Mouse (Mus musculus) liver, embryonic 13.5 days (tissue): ENCODE measurements around the gene Anp32e. TPM values are rescaled to one million over a fixed set of nuclear protein-coding genes. Genes with fewer than 3 reads are reported as not detected.

ENCODE experiments used
- ATAC-seq: fragments of 200-750 bp; cut with Nextera tagmentation; 2 replicates; pipeline ENCODE4 v1.8.0; 2017; ENCODE audit warnings: low read depth, mild to moderate bottlenecking, moderate number of reproducible peaks, moderate library complexity
- DNase-seq: peaks from one replicate; pipeline ENCODE4 v3.0.0; 2022
- H3K27ac ChIP-seq: fragments of 300-500 bp; sonication (generic); 2 replicates; pipeline ENCODE4 v1.5.1; 2015; ENCODE audit warnings: moderate library complexity, mild to moderate bottlenecking, inconsistent platforms
- H3K27me3 ChIP-seq: fragments of 300-500 bp; sonication (generic); 2 replicates; pipeline ENCODE4 v1.6.1; 2015; ENCODE audit warnings: mild to moderate bottlenecking, inconsistent platforms
- H3K36me3 ChIP-seq: fragments of 300-500 bp; sonication (generic); 2 replicates; pipeline ENCODE4 v1.6.1; 2015; ENCODE audit warnings: mild to moderate bottlenecking, inconsistent platforms
- H3K4me1 ChIP-seq: fragments of 300-500 bp; sonication (generic); replicated peaks from 2 replicates; pipeline ENCODE4 v1.6.1; 2015; ENCODE audit warnings: inconsistent platforms
- H3K4me2 ChIP-seq: fragments of 300-500 bp; sonication (generic); 2 replicates; pipeline ENCODE4 v1.6.1; 2015; ENCODE audit warnings: inconsistent platforms, mild to moderate bottlenecking, moderate library complexity
- H3K4me3 ChIP-seq: fragments of 300-500 bp; sonication (generic); replicated peaks from 2 replicates; pipeline ENCODE4 v1.5.1; 2015; ENCODE audit warnings: mild to moderate bottlenecking, inconsistent platforms
- H3K9ac ChIP-seq: fragments of 300-500 bp; sonication (generic); 2 replicates; pipeline ENCODE4 v1.6.1; 2015; ENCODE audit warnings: mild to moderate bottlenecking, inconsistent platforms
- H3K9me3 ChIP-seq: fragments of 300-500 bp; sonication (generic); replicated peaks from 2 replicates; pipeline ENCODE4 v1.6.1; 2016; ENCODE audit warnings: inconsistent platforms
- WGBS: fragments of 180-500 bp; shearing (Covaris S2); methylation state at CpG from one replicate; pipeline ENCODE4 v1.1.7; 2015; ENCODE audit not compliant: insufficient replicate concordance; 5-methylcytosine and 5-hydroxymethylcytosine counted together
- polyA plus RNA-seq: library from polyadenylated mRNA; unstranded; fragments of >200 nt; fragmentation: Nextera tagmentation; extraction: Ambion mirVana; gene quantifications from 2 replicates; pipeline ENCODE4 v1.2.1, GENCODE M21; 2015

Anp32e gene
- polyA plus RNA-seq, 1 experiment from 2014 or later = 163 TPM

DNA sequence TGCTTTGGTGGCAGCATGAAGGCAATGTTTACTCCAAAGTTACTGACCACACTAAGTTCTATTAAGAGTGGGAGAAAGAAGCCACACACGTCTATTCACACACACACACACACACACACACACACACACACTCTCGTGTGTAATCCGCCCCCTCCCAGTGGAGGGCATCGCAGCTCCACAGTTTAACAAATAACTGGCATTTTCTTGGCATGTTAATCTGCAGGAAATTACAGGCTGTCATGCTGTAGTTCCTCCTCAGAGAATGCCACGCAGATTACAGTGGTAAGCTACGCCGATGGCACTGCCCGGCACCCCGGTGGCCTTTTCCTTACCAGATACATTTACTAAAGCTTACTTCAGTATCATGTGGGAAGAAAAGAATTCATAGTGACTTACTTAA is 49.2 kb downstream of the Anp32e start:
- 76% methylated on average over 9 of the region's 9 CpGs for WGBS

DNA sequence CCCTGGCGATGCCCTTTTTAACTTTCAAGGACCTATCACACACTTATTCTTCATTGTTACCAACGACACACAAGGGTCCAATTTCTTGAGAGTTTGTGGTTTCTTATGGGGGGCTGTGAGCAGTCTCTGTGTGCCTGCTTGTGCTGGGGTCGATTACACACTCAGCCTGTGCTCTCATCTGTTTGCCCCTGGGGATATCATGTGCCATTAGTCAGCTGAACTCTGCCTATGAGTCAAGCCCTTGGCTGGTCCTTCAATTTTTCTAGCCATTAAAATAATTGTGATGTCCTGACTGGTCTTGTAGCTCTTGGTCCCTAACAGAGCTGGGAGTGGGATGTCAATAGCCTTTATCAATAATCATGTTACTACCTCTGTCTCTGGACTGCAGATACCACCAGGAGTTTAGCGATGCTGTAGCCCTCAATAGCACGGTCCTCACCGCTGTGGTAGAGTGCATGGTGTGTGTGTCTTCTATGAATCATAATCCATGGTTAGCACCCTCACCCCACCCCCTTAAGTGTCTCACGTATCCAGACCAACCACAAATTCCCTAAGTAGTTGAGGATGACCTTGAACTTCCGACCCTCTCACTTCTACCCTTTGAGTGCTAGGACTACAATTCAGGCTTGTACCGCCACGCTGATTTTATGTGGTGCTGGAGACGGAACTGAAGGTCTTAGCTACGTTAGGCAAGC is 51.4 kb downstream of the Anp32e start:
- no peak overlapping the region for H3K4me3 ChIP-seq
- H3K36me3 ChIP-seq = no peaks in the 10 kb centered on the region
- H3K4me2 ChIP-seq = no peak overlapping the region
- no peaks in the 10 kb centered on the region for H3K9me3 ChIP-seq
- peaks cover 10% of the 10 kb centered on the region for H3K4me1 ChIP-seq
- no peak overlapping the region for H3K9ac ChIP-seq
- WGBS = 73% methylated on average over 12 of the region's 12 CpGs
- no peak for ATAC-seq
- H3K27me3 ChIP-seq = 0 out of 2 replicates have a peak, but pooled peaks cover 4% of the 10 kb centered on the region
- no peak overlapping the region for H3K27ac ChIP-seq
- no peak for DNase-seq

More for the DNA sequence above, 49.2 kb downstream of the Anp32e start:
- Histone ChIP-seq H3K9me3 (no peaks in the 10 kb centered on the region), H3K27ac (no peak overlapping the region), H3K36me3 (no peaks in the 10 kb centered on the region), H3K27me3 (peaks cover 18% of the 10 kb centered on the region), H3K4me3 (no peak overlapping the region), H3K9ac (no peak overlapping the region), H3K4me1 (peaks cover 5% of the 10 kb centered on the region; the same call in 1 of the 2 replicates), H3K4me2 (no peak overlapping the region)
- no peak for DNase-seq
- no peak for ATAC-seq

DNA sequence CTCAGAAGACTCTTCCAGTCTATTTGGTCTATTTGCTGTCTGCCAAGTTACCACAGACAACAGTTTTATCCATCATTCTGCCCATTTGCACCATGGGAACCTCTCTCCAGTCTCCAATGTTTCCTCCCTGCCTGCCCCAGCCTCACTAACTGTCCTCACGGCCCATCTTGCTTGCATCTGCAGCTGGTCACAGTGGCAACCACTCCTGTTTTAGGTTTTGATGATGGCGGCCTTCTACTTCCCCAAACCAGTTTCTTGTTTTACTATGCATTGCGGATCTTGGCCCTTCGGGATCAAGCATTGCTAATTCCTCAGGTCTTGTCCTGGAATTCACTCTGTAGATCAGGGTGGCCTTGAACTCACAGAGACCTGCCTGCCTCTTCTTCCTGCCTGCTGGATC is 53.1 kb downstream of the Anp32e start:
- Histone ChIP-seq H3K4me1 (peaks cover 27% of the 10 kb centered on the region), H3K36me3 (no peaks in the 10 kb centered on the region), H3K9ac (no peak overlapping the region), H3K27me3 (peaks cover 7% of the 10 kb centered on the region; the same call in 1 of the 2 replicates), H3K9me3 (no peaks in the 10 kb centered on the region), H3K4me3 (no peak overlapping the region), H3K27ac (no peak overlapping the region), H3K4me2 (no peak overlapping the region)
- ATAC-seq = no peak
- no peak for DNase-seq
- WGBS = 70% methylated on average over 4 of the region's 4 CpGs

DNA sequence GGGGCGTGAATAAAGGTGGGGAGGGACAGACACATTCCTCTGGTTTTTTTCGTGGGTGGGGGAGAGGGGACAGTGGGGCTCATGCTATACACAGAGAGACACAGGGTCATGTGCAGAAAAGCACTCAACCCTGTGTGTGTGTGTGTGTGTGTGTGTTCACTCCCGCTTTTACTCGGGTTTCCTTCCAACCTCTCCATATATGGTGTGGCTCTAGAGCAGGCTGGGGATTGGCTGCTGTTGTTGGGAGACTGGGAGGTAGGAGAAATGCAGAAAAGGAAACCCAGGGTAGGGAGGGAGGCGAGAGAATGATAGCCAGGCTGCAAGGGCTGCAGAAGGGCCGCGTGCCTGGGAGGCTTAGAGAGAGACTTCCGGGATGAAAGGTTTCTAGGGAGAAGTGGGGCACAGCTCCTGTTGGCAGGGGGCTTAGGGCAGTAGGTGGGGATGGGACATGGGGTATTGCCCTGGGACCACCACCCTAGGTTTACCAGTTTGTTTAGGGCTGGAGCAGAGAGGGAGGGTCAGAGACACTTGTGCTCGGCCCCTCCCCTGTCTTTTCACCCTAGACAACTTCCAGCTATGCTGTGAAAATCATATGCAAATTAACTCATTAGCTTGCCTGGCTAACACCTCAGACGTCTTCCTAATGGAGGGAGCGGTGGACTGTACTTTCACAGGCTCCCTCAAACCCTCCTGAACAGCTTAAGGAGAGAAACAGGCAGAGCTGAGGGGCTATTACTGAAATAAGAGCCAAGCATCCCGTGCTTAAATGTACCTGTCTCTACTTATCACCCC is 56.4 kb downstream of the Anp32e start:
- ATAC-seq (peak; percentile 65), DNase-seq (no peak)
- peaks cover 28% of the 10 kb centered on the region for H3K4me1 ChIP-seq
- WGBS = 14% methylated on average over 12 of the region's 12 CpGs
- peaks cover 10% of the 10 kb centered on the region for H3K36me3 ChIP-seq
- H3K27me3 ChIP-seq = peaks cover 9% of the 10 kb centered on the region
- H3K4me3 ChIP-seq = 0 out of 2 replicates have a peak overlapping the region, but pooled peaks have one; percentile 16
- no peaks in the 10 kb centered on the region for H3K9me3 ChIP-seq
- H3K9ac ChIP-seq = 0 out of 2 replicates have a peak overlapping the region, but pooled peaks have one; percentile 39
- peak overlapping the region; percentile 44 for H3K4me2 ChIP-seq
- H3K27ac ChIP-seq = peak overlapping the region; percentile 67

DNA sequence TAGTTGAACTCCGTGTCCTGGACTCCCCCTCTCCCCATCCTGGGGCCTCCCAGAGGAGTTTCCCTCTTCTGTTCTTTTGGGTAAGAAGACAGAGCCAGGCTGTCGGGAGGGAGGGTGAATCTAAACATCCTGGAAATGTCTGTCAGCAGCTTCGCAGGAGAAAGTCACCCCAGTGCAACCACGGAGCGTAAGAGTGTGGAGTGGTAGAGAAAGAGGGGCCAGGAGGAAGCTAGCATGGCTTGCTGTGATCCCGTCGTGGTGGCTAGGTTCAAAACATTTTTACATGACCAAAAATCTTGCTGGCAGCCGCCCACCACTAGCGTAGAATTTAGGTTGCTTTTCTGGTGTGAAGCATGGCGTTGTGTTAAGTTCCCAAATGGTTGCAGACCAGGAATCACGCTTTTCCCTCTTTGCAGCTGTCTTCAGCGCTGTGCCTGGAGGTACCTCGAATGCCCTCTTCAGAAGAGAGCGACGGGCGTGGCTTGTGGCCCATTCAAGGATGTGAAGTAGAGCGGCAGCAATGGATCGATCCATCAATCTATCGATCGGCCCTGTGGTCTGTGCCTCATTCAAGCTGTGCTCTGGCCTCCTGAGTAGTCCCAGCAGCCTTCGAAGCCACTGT is 57.1 kb downstream of the Anp32e start:
- 10% methylated on average over 21 of the region's 21 CpGs for WGBS
- Histone ChIP-seq H3K36me3 (peaks cover 13% of the 10 kb centered on the region), H3K9me3 (no peaks in the 10 kb centered on the region), H3K27me3 (peaks cover 9% of the 10 kb centered on the region), H3K4me1 (peaks cover 31% of the 10 kb centered on the region), H3K27ac (peak overlapping the region; percentile 67), H3K9ac (0 out of 2 replicates have a peak overlapping the region, but pooled peaks have one; percentile 39), H3K4me2 (peak overlapping the region; percentile 44), H3K4me3 (0 out of 2 replicates have a peak overlapping the region, but pooled peaks have one; percentile 16)
- ATAC-seq = no peak
- no peak for DNase-seq

DNA sequence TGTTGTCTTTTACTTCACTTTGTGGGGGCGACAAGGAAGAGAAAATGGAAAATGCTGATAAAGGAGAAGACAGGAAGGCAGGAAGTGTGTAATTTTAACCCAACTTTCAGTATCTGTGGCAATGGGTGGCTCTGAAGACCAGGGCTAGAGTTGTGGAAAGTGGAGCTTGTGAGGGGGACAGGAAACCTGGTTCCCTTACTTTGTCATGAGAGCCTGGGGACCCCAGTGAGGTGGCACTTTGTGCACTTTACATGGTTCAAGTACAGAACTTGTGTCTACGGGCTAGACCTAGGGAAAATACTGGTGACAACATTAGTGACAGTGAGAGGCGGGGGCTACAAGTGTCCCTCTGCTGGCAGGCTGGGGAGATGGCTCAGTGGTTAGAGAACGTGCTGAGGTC is 57.9 kb downstream of the Anp32e start:
- Histone ChIP-seq H3K9ac (no peak overlapping the region), H3K9me3 (no peaks in the 10 kb centered on the region), H3K4me3 (no peak overlapping the region), H3K4me1 (peaks cover 31% of the 10 kb centered on the region), H3K4me2 (no peak overlapping the region), H3K27ac (peak overlapping the region; percentile 67), H3K27me3 (peaks cover 9% of the 10 kb centered on the region), H3K36me3 (peaks cover 18% of the 10 kb centered on the region)
- DNase-seq = no peak
- WGBS = 36% methylated on average over 4 of the region's 4 CpGs
- no peak for ATAC-seq

DNA sequence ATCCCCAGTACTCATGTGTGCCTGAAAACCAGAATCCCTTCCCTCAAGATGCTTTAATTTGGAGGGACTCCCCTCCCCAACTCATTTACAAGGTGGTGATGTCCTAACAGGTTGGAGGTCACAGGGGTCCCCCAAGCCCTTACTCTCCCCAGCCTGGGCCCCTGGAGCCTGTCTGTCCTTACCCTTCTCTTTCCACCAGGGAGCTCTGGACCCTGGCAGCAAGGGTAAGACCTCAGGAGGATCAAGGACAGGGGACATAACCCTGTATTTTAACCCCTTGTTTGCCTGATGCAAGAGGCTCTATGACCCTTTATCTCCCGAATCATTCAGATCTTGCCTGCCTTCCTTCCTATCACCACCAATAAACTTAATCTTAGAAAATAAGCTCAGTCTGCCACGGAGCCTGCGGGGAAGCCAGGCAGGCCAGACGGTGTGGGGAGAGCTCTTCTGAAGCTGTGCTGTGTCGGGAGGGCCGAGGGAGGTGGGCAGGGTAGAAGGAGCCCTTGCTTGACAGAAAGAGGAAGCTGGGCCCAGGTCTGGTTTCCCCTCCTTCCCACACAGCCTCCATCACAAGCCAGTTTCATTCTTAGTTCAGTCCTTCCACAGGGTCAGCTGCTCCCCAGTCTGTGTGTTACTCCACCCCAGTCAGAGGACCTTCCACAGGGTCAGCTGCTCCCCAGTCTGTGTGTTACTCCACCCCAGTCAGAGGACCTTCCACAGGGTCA is 58.5 kb downstream of the Anp32e start:
- no peaks in the 10 kb centered on the region for H3K9me3 ChIP-seq
- peaks cover 35% of the 10 kb centered on the region for H3K4me1 ChIP-seq
- DNase-seq = no peak
- H3K9ac ChIP-seq = 0 out of 2 replicates have a peak overlapping the region, but pooled peaks have one; percentile 3
- ATAC-seq = peak; percentile 47
- no peak overlapping the region for H3K4me2 ChIP-seq
- peaks cover 18% of the 10 kb centered on the region for H3K36me3 ChIP-seq
- H3K27ac ChIP-seq = peak overlapping the region; percentile 67
- peaks cover 12% of the 10 kb centered on the region for H3K27me3 ChIP-seq
- H3K4me3 ChIP-seq = no peak overlapping the region
- WGBS = 23% methylated on average over 6 of the region's 6 CpGs

DNA sequence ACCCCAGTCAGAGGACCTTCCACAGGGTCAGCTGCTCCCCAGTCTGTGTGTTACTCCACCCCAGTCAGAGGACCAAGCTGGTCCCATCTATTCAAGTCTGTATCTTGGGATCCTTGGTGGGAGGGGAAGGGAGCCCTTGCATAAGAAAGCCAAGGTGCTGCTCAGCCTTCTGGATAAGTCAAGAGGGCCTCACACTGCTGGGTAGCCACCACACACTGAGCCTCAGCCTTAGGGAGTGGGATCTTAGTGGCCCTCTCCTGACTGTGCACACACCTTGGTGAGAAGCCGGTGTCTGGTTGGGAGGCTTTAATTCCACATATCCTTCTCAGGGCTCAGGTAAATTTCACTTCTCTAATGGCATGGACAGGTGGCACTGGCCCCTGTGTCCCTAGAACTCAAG is 59.1 kb downstream of the Anp32e start:
- peaks cover 17% of the 10 kb centered on the region for H3K27me3 ChIP-seq
- DNase-seq = no peak
- 85% methylated on average over 1 of the region's 1 CpGs for WGBS
- H3K36me3 ChIP-seq = peaks cover 18% of the 10 kb centered on the region
- H3K9ac ChIP-seq = no peak overlapping the region
- H3K4me2 ChIP-seq = no peak overlapping the region
- no peak overlapping the region for H3K4me3 ChIP-seq
- no peak for ATAC-seq
- H3K9me3 ChIP-seq = no peaks in the 10 kb centered on the region
- H3K27ac ChIP-seq = no peak overlapping the region
- peaks cover 39% of the 10 kb centered on the region for H3K4me1 ChIP-seq

DNA sequence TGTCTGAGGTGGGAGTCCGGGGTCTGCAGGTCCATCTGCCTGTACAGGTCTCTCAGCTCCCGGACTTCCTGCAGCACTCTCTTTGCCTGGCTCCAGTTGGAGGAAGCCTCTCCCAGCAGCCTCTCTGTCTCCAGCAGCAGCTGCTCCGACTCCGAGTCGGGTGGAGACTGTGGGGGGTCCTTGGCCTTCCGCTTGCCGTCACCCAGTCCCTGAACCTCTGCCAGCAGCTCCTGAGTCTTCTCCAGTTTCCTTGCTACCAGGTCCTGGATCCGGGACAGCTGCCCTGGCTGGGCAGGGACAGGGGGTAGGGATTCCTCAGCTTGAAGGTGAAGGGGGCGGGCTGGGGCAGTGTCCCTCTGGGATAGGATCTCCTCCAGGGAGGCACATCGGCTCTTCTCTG is 59.9 kb downstream of the Anp32e start:
- ATAC-seq (no peak), DNase-seq (no peak)
- H3K4me1 ChIP-seq = peaks cover 44% of the 10 kb centered on the region
- H3K4me3 ChIP-seq = no peak overlapping the region
- peaks cover 25% of the 10 kb centered on the region for H3K27me3 ChIP-seq
- H3K9me3 ChIP-seq = no peaks in the 10 kb centered on the region
- no peak overlapping the region for H3K9ac ChIP-seq
- H3K27ac ChIP-seq = no peak overlapping the region
- peaks cover 18% of the 10 kb centered on the region for H3K36me3 ChIP-seq
- 82% methylated on average over 10 of the region's 10 CpGs for WGBS
- no peak overlapping the region for H3K4me2 ChIP-seq

DNA sequence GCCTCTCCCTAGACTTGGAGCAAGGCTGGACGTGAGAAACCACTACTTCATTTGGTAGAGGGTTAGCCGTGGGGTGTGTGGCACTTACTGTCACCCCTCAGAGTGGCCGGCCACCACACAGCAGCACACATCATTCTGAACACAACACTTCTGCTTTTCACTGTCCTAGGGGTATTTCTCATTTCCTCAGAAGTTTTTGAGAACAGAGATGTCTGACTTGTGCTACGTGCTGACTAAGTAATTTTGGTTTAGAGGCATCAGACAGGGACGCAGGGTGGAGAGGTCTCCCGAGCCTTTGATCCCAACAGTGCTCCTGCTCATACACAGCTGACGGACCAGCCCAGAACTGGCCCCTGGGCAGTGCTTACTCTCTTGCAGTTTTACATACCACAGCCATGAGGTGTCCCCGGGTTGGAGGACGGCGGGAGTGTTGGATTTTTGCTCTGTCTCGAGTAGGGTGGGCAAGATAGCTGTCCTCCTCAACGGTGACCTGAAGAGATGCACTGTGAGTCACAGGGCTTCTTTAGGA is 61.4 kb downstream of the Anp32e start:
- H3K27ac ChIP-seq = no peak overlapping the region; the same call in 1 of the 2 replicates
- 53% methylated on average over 12 of the region's 12 CpGs for WGBS
- ATAC-seq = no peak

More for the DNA sequence above, 61.4 kb downstream of the Anp32e start:
- Histone ChIP-seq H3K4me2 (no peak overlapping the region), H3K9me3 (no peaks in the 10 kb centered on the region), H3K4me3 (no peak overlapping the region), H3K9ac (no peak overlapping the region), H3K36me3 (peaks cover 18% of the 10 kb centered on the region), H3K4me1 (peaks cover 51% of the 10 kb centered on the region), H3K27me3 (peaks cover 35% of the 10 kb centered on the region)
- no peak for DNase-seq
